Mouse (Mus musculus) C2C12 (cell line): Measurements from ENCODE around the gene Prkaa1. TPM values are rescaled to one million over a fixed set of nuclear protein-coding genes. Genes with fewer than 3 reads are reported as not detected.

Experiments
- H3K27me3 ChIP-seq: one replicate; pipeline ENCODE4 v1.6.1; 2011; ENCODE audit not compliant: control insufficient read depth, insufficient read depth, insufficient read length
- H3K36me3 ChIP-seq: one replicate; pipeline ENCODE4 v1.6.1; 2011; ENCODE audit not compliant: control insufficient read depth, insufficient read depth
- H3K4me3 ChIP-seq: one replicate; pipeline ENCODE4 v1.5.1; 2011; ENCODE audit warnings: mild to moderate bottlenecking, control low read depth; ENCODE audit not compliant: poor library complexity, insufficient read depth, severe bottlenecking
- H3K79me2 ChIP-seq: one replicate; pipeline ENCODE4 v1.6.1; 2011; ENCODE audit not compliant: control insufficient read depth, insufficient read depth
- H3K79me3 ChIP-seq: one replicate; pipeline ENCODE4 v1.6.1; 2011; ENCODE audit warnings: low read depth, control low read depth
- H3ac ChIP-seq: one replicate; pipeline ENCODE3; 2011; ENCODE audit warnings: low read depth; ENCODE audit not compliant: control insufficient read depth, insufficient read length
- CEBPB ChIP-seq: IDR thresholded peaks from one replicate; pipeline ENCODE4 v1.6.1; 2011; ENCODE audit warnings: low read depth, mild to moderate bottlenecking, control low read depth, moderate library complexity
- CTCF ChIP-seq: IDR thresholded peaks from one replicate; pipeline ENCODE4 v1.5.1; 2011; ENCODE audit not compliant: control insufficient read depth, insufficient read depth, insufficient read length
- FOSL1 ChIP-seq: IDR thresholded peaks from one replicate; pipeline ENCODE4 v1.8.0; 2011; ENCODE audit warnings: mild to moderate bottlenecking, low read length; ENCODE audit not compliant: poor library complexity, insufficient read depth, severe bottlenecking
- MAX ChIP-seq: IDR thresholded peaks from one replicate; pipeline ENCODE4 v1.6.1; 2011; ENCODE audit warnings: mild to moderate bottlenecking, control low read depth
- MYOD1 ChIP-seq: IDR thresholded peaks from one replicate; pipeline ENCODE4 v1.6.1; 2011; ENCODE audit warnings: low read depth; ENCODE audit not compliant: control insufficient read depth, insufficient read length
- MYOG ChIP-seq: IDR thresholded peaks from one replicate; pipeline ENCODE4 v1.6.1; 2011; ENCODE audit not compliant: control insufficient read depth, insufficient read length; ENCODE audit errors: extremely low read depth
- USF1 ChIP-seq: IDR thresholded peaks from one replicate; pipeline ENCODE4 v1.6.1; 2011; ENCODE audit warnings: low read depth, mild to moderate bottlenecking, control low read depth, moderate library complexity
- polyA plus RNA-seq: library from polyadenylated mRNA; unstranded; fragments of >200 nt; fragmentation: generic; extraction: Trizol; gene quantifications from one replicate; pipeline ENCODE4 v1.2.1, GENCODE M21; 2012; ENCODE audit warnings: missing spikeins

Prkaa1 gene
- polyA plus RNA-seq, 1 experiment, result 21.3 TPM

- Histone ChIP-seq H3ac (peak within 1 kb of the TSS; percentile 95), H3K27me3 (no peaks in the 10 kb centered on the region), H3K36me3 (peaks cover 30% of the 10 kb centered on the region), H3K4me3 (peak within 1 kb of the TSS; percentile 88), H3K79me3 (peaks cover 5% of the 10 kb centered on the region), H3K79me2 (peaks cover 32% of the 10 kb centered on the region)
- TF ChIP-seq FOSL1, result no peak
- TF ChIP-seq USF1, result peak; percentile 66
- peak; percentile 13 for TF ChIP-seq CTCF
- TF ChIP-seq MAX, result peak; percentile 99
Observed at GRCm38 (mm10) chr15:5185366-5186292, 42.0 kb downstream of the Prkaa1 start, which contains the start of gene Ttc33. Ttc33 (plus strand) TSS chr15:5185525.

- peaks cover 32% of the 10 kb centered on the region for H3K79me2 ChIP-seq
- no peaks in the 10 kb centered on the region for H3K27me3 ChIP-seq
- H3K79me3 ChIP-seq, result peaks cover 5% of the 10 kb centered on the region
- peak overlapping the region; percentile 88 for H3K4me3 ChIP-seq
- H3ac ChIP-seq, result peak overlapping the region; percentile 95
- H3K36me3 ChIP-seq, result peaks cover 30% of the 10 kb centered on the region
- TF ChIP-seq MYOD1 (no peak), CTCF (no peak)
Observed at GRCm38 (mm10) chr15:5186293-5186675, 42.6 kb downstream of the Prkaa1 start.

DNA sequence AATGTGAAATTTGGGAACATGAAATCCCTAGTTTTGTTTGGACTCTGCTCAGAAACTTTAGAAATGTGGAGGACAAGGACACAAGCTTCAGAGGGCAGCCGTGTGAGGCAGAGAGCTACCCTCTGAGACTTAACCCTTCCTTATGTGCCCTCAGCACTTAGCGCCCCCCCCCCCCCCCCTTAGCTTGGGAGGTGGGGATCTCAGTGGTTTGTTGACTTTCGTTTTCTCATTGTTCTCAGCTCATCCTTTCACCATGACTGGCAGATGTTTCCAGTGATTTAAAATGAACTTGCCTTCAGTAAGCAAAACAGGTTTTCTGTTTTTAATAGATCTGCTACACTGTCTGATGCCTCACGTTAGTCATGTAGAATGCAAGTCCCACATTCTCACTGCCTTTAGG lies 43.5 kb downstream of the Prkaa1 start:
- H3K36me3 ChIP-seq, result peaks cover 21% of the 10 kb centered on the region
- no peak for TF ChIP-seq FOSL1
- no peak for TF ChIP-seq CEBPB
- TF ChIP-seq USF1, result no peak
- no peak for TF ChIP-seq MAX
- no peak for TF ChIP-seq MYOG
- TF ChIP-seq CTCF, result no peak
- TF ChIP-seq MYOD1, result no peak
- peaks cover 32% of the 10 kb centered on the region for H3K79me2 ChIP-seq
- H3K27me3 ChIP-seq, result no peaks in the 10 kb centered on the region
- H3ac ChIP-seq, result no peak overlapping the region
- H3K4me3 ChIP-seq, result no peak overlapping the region
- peaks cover 5% of the 10 kb centered on the region for H3K79me3 ChIP-seq

DNA sequence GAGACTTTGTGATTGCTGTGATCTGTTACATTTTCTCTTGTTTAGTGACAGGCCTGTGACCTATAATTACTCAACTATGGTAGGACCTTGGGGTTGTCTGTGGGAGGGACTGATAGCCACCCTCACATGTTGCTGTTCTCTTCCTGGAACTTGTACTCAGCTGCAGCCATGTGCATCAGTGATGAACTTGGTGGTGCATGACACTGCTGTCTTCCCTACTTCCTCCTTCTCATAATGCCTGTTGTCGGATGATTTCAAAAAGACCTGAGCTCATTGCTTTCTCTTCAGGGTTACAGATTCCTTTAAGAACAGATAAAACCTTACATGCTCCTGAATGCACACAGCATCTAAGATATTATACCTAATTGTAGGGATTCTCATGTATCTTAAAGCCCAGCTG lies 44.4 kb downstream of the Prkaa1 start:
- peaks cover 18% of the 10 kb centered on the region for H3K36me3 ChIP-seq
- TF ChIP-seq USF1 (no peak), CTCF (no peak)

GRCm38 (mm10) chr15:5189504-5190093 lies 45.9 kb downstream of the Prkaa1 start:
- TF ChIP-seq CEBPB, result no peak
- no peak for TF ChIP-seq MYOD1
- TF ChIP-seq CTCF, result no peak
- TF ChIP-seq USF1, result no peak
- no peak for TF ChIP-seq FOSL1
- TF ChIP-seq MAX, result no peak
- no peak for TF ChIP-seq MYOG
- peaks cover 5% of the 10 kb centered on the region for H3K79me3 ChIP-seq
- peaks cover 18% of the 10 kb centered on the region for H3K36me3 ChIP-seq
- no peaks in the 10 kb centered on the region for H3K27me3 ChIP-seq
- H3ac ChIP-seq, result no peak overlapping the region
- H3K79me2 ChIP-seq, result peaks cover 28% of the 10 kb centered on the region
- no peak overlapping the region for H3K4me3 ChIP-seq

More for the DNA sequence above, 44.4 kb downstream of the Prkaa1 start:
- H3ac ChIP-seq, result no peak overlapping the region
- H3K79me3 ChIP-seq, result peaks cover 5% of the 10 kb centered on the region
- peaks cover 32% of the 10 kb centered on the region for H3K79me2 ChIP-seq
- H3K4me3 ChIP-seq, result no peak overlapping the region
- no peaks in the 10 kb centered on the region for H3K27me3 ChIP-seq

- Histone ChIP-seq H3K79me3 (no peaks in the 10 kb centered on the region), H3K4me3 (no peak overlapping the region), H3ac (no peak overlapping the region), H3K27me3 (no peaks in the 10 kb centered on the region), H3K36me3 (peaks cover 18% of the 10 kb centered on the region), H3K79me2 (no peaks in the 10 kb centered on the region)
- no peak for TF ChIP-seq CTCF
- TF ChIP-seq MAX, result no peak
- no peak for TF ChIP-seq USF1
- no peak for TF ChIP-seq MYOD1
- TF ChIP-seq MYOG, result no peak
- TF ChIP-seq FOSL1, result no peak
- no peak for TF ChIP-seq CEBPB
Observed at GRCm38 (mm10) chr15:5193833-5194232, 50.2 kb downstream of the Prkaa1 start.
